Mouse (Mus musculus) MEL (cell line): ENCODE results near the gene Ccl11.

ENCODE experiments used
- CHD2 ChIP-seq: IDR thresholded peaks from 2 replicates; pipeline ENCODE4 v1.6.1; 2011; ENCODE audit warnings: low read length, improper control_type of control experiment
- CTCF ChIP-seq, 3 experiments: IDR thresholded peaks in 2 of 3; conservative IDR thresholded peaks in 1 of 3; 2 replicates each; pipeline ENCODE4 v1.5.1; 2011 to 2012; ENCODE audit warnings: low read length in 3 of 3, low read depth in 2 of 3, mild to moderate bottlenecking in 2 of 3, improper control_type of control experiment in 1 of 3, inconsistent platforms in 1 of 3, mixed read lengths in 1 of 3, moderate library complexity in 1 of 3; ENCODE audit not compliant: control insufficient read depth in 1 of 3, insufficient read depth in 1 of 3, poor library complexity in 1 of 3, severe bottlenecking in 1 of 3
- HCFC1 ChIP-seq: IDR thresholded peaks from 2 replicates; pipeline ENCODE4 v1.6.1; 2012; ENCODE audit warnings: low read depth, mild to moderate bottlenecking, inconsistent platforms, low read length, improper control_type of control experiment, moderate library complexity
- KAT2A ChIP-seq: conservative IDR thresholded peaks from 2 replicates; pipeline ENCODE4 v1.6.1; 2012; ENCODE audit warnings: low read depth, low read length, improper control_type of control experiment, inconsistent platforms
- MYC ChIP-seq: IDR thresholded peaks from 2 replicates; pipeline ENCODE4 v1.6.1; 2011; ENCODE audit warnings: low read depth, mild to moderate bottlenecking, low read length, improper control_type of control experiment, moderate library complexity
- NRF1 ChIP-seq: IDR thresholded peaks from 2 replicates; pipeline ENCODE4 v1.6.1; 2014; ENCODE audit warnings: low read depth, mild to moderate bottlenecking, inconsistent platforms, low read length, improper control_type of control experiment, moderate library complexity; ENCODE audit not compliant: poor library complexity, insufficient read depth, severe bottlenecking
- POLR2A ChIP-seq, 2 experiments: IDR thresholded peaks; 2 replicates each; pipeline ENCODE4 v1.6.1; 2011 to 2012; ENCODE audit warnings: low read length in 2 of 2, mild to moderate bottlenecking in 2 of 2, control low read depth in 1 of 2, improper control_type of control experiment in 1 of 2, low read depth in 1 of 2, moderate library complexity in 1 of 2; ENCODE audit not compliant: control insufficient read depth in 1 of 2, insufficient read depth in 1 of 2, poor library complexity in 1 of 2
- RCOR1 ChIP-seq: IDR thresholded peaks from 2 replicates; pipeline ENCODE4 v1.6.1; 2012; ENCODE audit warnings: low read depth, mild to moderate bottlenecking, inconsistent platforms, low read length, improper control_type of control experiment
- TAL1 ChIP-seq: IDR thresholded peaks from 2 replicates; pipeline ENCODE4 v1.6.1; 2012; ENCODE audit warnings: mild to moderate bottlenecking, inconsistent platforms, low read length, moderate library complexity, mixed read lengths

GRCm38 (mm10) chr11:82035356-82035755 is 22.3 kb upstream of the Ccl11 start, which contains the start of gene Ccl2:
- TF ChIP-seq NRF1 (no peak), CTCF (IDR thresholded peaks at IDR 0.05 in 2 of 3, conservative IDR thresholded peaks at IDR 0.05 in 1 of 3; ENCODE audit: control insufficient read depth in 1 of 3, insufficient read depth in 1 of 3, low read depth in 2 of 3, low read length in 3 of 3, poor library complexity in 1 of 3, severe bottlenecking in 1 of 3) (no peak), HCFC1 (no peak), POLR2A (IDR thresholded peaks at IDR 0.05; ENCODE audit: control insufficient read depth in 1 of 2, insufficient read depth in 1 of 2, low read depth in 1 of 2, low read length in 2 of 2, poor library complexity in 1 of 2) (no peak), TAL1 (no peak), RCOR1 (no peak), CHD2 (no peak), MYC (no peak), KAT2A (no peak)
